Mouse (Mus musculus): ENCODE data around the gene Marveld1. TPM values are rescaled to one million over a fixed set of nuclear protein-coding genes. Genes with fewer than 3 reads are reported as not detected.

The Marveld1 gene
- polyA plus RNA-seq, 1 experiment from 2014 or later, result 19.3 TPM

- H3K9ac ChIP-seq, result no peak overlapping the region
- H3K9me3 ChIP-seq, result no peaks in the 10 kb centered on the region
- no peak for ATAC-seq (ENCODE audit: insufficient read depth, low FRiP score, low read depth)
- H3K27me3 ChIP-seq (replicated peaks), result no peaks in the 10 kb centered on the region
- H3K4me2 ChIP-seq, result no peak overlapping the region
- H3K27ac ChIP-seq, result no peak overlapping the region
- no peak overlapping the region for H3K4me3 ChIP-seq (replicated peaks)
- 65% methylated on average over 6 of the region's 6 CpGs for whole genome bisulfite sequencing
- H3K4me1 ChIP-seq, result no peaks in the 10 kb centered on the region
- peaks cover 42% of the 10 kb centered on the region for H3K36me3 ChIP-seq
Observed at GRCm38 (mm10) chr19:42182673-42183072, 35.5 kb downstream of the Marveld1 start.

GRCm38 (mm10) chr19:42189735-42190134 is 42.5 kb downstream of the Marveld1 start:
- no peak overlapping the region for H3K4me3 ChIP-seq (replicated peaks)
- H3K9ac ChIP-seq, result no peak overlapping the region
- H3K27me3 ChIP-seq (replicated peaks), result no peaks in the 10 kb centered on the region
- WGBS, result 69% methylated on average over 4 of the region's 4 CpGs
- no peak overlapping the region for H3K27ac ChIP-seq
- H3K36me3 ChIP-seq, result peaks cover 27% of the 10 kb centered on the region
- ATAC-seq (ENCODE audit: insufficient read depth, low FRiP score, low read depth), result no peak
- no peaks in the 10 kb centered on the region for H3K4me1 ChIP-seq
- no peaks in the 10 kb centered on the region for H3K9me3 ChIP-seq
- no peak overlapping the region for H3K4me2 ChIP-seq

- Histone ChIP-seq H3K4me1 (no peaks in the 10 kb centered on the region), H3K9ac (no peak overlapping the region), H3K27me3 (replicated peaks) (no peaks in the 10 kb centered on the region), H3K36me3 (peaks cover 24% of the 10 kb centered on the region), H3K4me3 (replicated peaks) (no peak overlapping the region), H3K9me3 (no peaks in the 10 kb centered on the region), H3K27ac (no peak overlapping the region), H3K4me2 (no peak overlapping the region)
- 13% methylated on average over 5 of the region's 5 CpGs for WGBS
- no peak for ATAC-seq (ENCODE audit: insufficient read depth, low FRiP score, low read depth)
Observed at GRCm38 (mm10) chr19:42190494-42190893, 43.3 kb downstream of the Marveld1 start.

GRCm38 (mm10) chr19:42193311-42193710 is 46.1 kb downstream of the Marveld1 start:
- Histone ChIP-seq H3K9ac (no peak overlapping the region), H3K4me1 (0 out of 2 replicates have a peak, but pooled peaks cover 5% of the 10 kb centered on the region), H3K36me3 (peaks cover 20% of the 10 kb centered on the region), H3K4me3 (replicated peaks) (no peak overlapping the region), H3K27ac (no peak overlapping the region), H3K9me3 (no peaks in the 10 kb centered on the region), H3K27me3 (replicated peaks) (peaks cover under 1% of the 10 kb centered on the region; the same call in 1 of the 2 replicates), H3K4me2 (no peak overlapping the region)
- ATAC-seq (ENCODE audit: insufficient read depth, low FRiP score, low read depth), result no peak
- WGBS, result 73% methylated on average over 2 of the region's 2 CpGs

GRCm38 (mm10) chr19:42196378-42196777 is 49.2 kb downstream of the Marveld1 start:
- Histone ChIP-seq H3K4me1 (peaks cover 8% of the 10 kb centered on the region; the same call in 1 of the 2 replicates), H3K4me2 (no peak overlapping the region), H3K27ac (no peak overlapping the region), H3K4me3 (replicated peaks) (no peak overlapping the region), H3K27me3 (replicated peaks) (peaks cover 30% of the 10 kb centered on the region), H3K9me3 (no peaks in the 10 kb centered on the region), H3K9ac (no peak overlapping the region), H3K36me3 (peaks cover 9% of the 10 kb centered on the region)
- ATAC-seq (ENCODE audit: insufficient read depth, low FRiP score, low read depth), result 0 out of 2 replicates have a peak, but pooled peaks have one; percentile 29
- 56% methylated on average over 4 of the region's 4 CpGs for WGBS

GRCm38 (mm10) chr19:42197066-42197465 is 49.9 kb downstream of the Marveld1 start:
- peaks cover 37% of the 10 kb centered on the region for H3K27me3 ChIP-seq (replicated peaks)
- no peak overlapping the region for H3K4me3 ChIP-seq (replicated peaks)
- 70% methylated on average over 4 of the region's 4 CpGs for WGBS
- ATAC-seq (ENCODE audit: insufficient read depth, low FRiP score, low read depth), result no peak
- no peak overlapping the region for H3K4me2 ChIP-seq
- H3K27ac ChIP-seq, result no peak overlapping the region
- peaks cover 15% of the 10 kb centered on the region; the same call in 1 of the 2 replicates for H3K4me1 ChIP-seq
- H3K36me3 ChIP-seq, result peaks cover 4% of the 10 kb centered on the region; the same call in 1 of the 2 replicates
- H3K9ac ChIP-seq, result no peak overlapping the region
- H3K9me3 ChIP-seq, result no peaks in the 10 kb centered on the region

- 36% methylated on average over 11 of the region's 11 CpGs for WGBS
- H3K4me2 ChIP-seq, result no peak overlapping the region
- no peaks in the 10 kb centered on the region for H3K9me3 ChIP-seq
- no peaks in the 10 kb centered on the region; the same call in 1 of the 2 replicates for H3K36me3 ChIP-seq
- H3K4me3 ChIP-seq (replicated peaks), result no peak overlapping the region
- no peak overlapping the region for H3K27ac ChIP-seq
- H3K9ac ChIP-seq, result no peak overlapping the region
- no peak for ATAC-seq (ENCODE audit: insufficient read depth, low FRiP score, low read depth)
- H3K4me1 ChIP-seq, result peaks cover 18% of the 10 kb centered on the region; the same call in 1 of the 2 replicates
- H3K27me3 ChIP-seq (replicated peaks), result peaks cover 47% of the 10 kb centered on the region
Observed at GRCm38 (mm10) chr19:42198026-42198425, 50.8 kb downstream of the Marveld1 start.

Other genes with a start within 250 kb of the Marveld1 start
- gene Pgam1, start 235.5 kb upstream of the Marveld1 start, polyA plus RNA-seq (2015; fragmentation: Nextera tagmentation; extraction: Ambion mirVana), result 626 and 677 TPM in 2 replicates
- 70.3 and 75.3 TPM in 2 replicates for gene Exosc1, start 214.0 kb upstream of the Marveld1 start, polyA plus RNA-seq (2015; fragmentation: Nextera tagmentation; extraction: Ambion mirVana)
- gene Zdhhc16, start 213.9 kb upstream of the Marveld1 start, polyA plus RNA-seq (2015; fragmentation: Nextera tagmentation; extraction: Ambion mirVana), result 73.4 and 82.2 TPM in 2 replicates
- 28.2 and 32.1 TPM in 2 replicates for gene Mms19, start 166.2 kb upstream of the Marveld1 start, polyA plus RNA-seq (2015; fragmentation: Nextera tagmentation; extraction: Ambion mirVana)
- 14.1 and 16.6 TPM in 2 replicates for gene Ubtd1, start 165.6 kb upstream of the Marveld1 start, polyA plus RNA-seq (2015; fragmentation: Nextera tagmentation; extraction: Ambion mirVana)
- 0.32 and 0.40 TPM in 2 replicates for gene Ankrd2, start 111.4 kb upstream of the Marveld1 start, polyA plus RNA-seq (2015; fragmentation: Nextera tagmentation; extraction: Ambion mirVana)
- 2.3 and 4.0 TPM in 2 replicates for gene Hoga1, start 101.8 kb upstream of the Marveld1 start, polyA plus RNA-seq (2015; fragmentation: Nextera tagmentation; extraction: Ambion mirVana)
- not detected in 2 replicates for gene 4933411K16Rik, start 95.2 kb upstream of the Marveld1 start, polyA plus RNA-seq (2015; fragmentation: Nextera tagmentation; extraction: Ambion mirVana)
- 14.5 and 18.1 TPM in 2 replicates for gene Morn4, start 61.0 kb upstream of the Marveld1 start, polyA plus RNA-seq (2015; fragmentation: Nextera tagmentation; extraction: Ambion mirVana)
- gene Pi4k2a, start 56.9 kb upstream of the Marveld1 start, polyA plus RNA-seq (2015; fragmentation: Nextera tagmentation; extraction: Ambion mirVana), result 22.0 and 24.0 TPM in 2 replicates
- 42.5 and 44.7 TPM in 2 replicates for gene Avpi1, start 18.3 kb upstream of the Marveld1 start, polyA plus RNA-seq (2015; fragmentation: Nextera tagmentation; extraction: Ambion mirVana)
- gene Zfyve27, start 16.6 kb downstream of the Marveld1 start, polyA plus RNA-seq (2015; fragmentation: Nextera tagmentation; extraction: Ambion mirVana), result 24.6 and 25.2 TPM in 2 replicates
- 9.4 and 16.0 TPM in 2 replicates for gene Sfrp5, start 54.9 kb downstream of the Marveld1 start, polyA plus RNA-seq (2015; fragmentation: Nextera tagmentation; extraction: Ambion mirVana)
- 1.1 and 1.5 TPM in 2 replicates for gene Golga7b, start 100.2 kb downstream of the Marveld1 start, polyA plus RNA-seq (2015; fragmentation: Nextera tagmentation; extraction: Ambion mirVana)